Mouse (Mus musculus): ENCODE results near the gene Gnat3. TPM values are rescaled to one million over a fixed set of nuclear protein-coding genes. Genes with fewer than 3 reads are reported as not detected.

Gnat3 gene
- polyA plus RNA-seq, 1 experiment from 2014 or later = not detected

DNA sequence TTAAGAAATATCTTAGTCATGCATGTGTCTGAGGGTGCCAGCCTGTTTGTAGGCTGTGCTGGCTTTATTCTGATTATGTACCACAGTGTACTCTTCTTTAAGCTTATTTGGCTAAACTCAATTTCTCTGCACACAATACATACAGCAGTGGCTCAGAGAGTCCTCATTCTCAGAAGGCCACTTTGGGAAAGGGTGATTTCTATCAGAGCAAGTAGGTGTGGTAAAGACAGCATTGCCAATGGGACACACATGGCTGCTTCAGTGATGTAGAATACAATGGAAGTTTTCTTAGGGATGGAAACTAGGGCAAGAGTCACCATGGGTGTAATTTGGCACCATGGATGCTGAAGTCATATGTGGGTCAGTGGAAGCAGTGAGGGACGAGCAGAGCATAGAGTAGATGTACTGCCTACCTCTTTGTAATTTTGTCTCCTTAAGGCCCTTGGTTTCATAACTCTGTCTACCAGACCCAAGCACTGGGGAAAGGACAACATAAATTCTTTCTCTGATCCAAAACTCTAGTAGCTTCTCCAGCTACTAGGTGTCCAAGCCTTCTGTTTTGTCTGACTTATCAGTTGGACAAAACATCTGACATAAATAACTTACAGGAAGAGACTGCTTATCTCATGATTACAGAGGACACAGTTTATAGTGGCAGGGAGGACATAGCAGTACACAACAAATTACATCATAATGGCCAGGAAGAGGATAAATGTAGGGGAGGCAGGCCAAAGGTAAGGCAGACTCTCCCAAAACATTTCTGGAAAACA lies 24.0 kb upstream of the Gnat3 start:
- Histone ChIP-seq H3K27ac (ENCODE audit: low read length) (no peak overlapping the region), H3K9me3 (ENCODE audit: control insufficient read depth, low read depth, low read length) (no peaks in the 10 kb centered on the region), H3K4me2 (replicated peaks; ENCODE audit: low read depth, low read length) (no peak overlapping the region), H3K4me3 (ENCODE audit: low read depth, low read length) (no peak overlapping the region), H3K36me3 (ENCODE audit: control insufficient read depth, insufficient read depth, low read length) (no peaks in the 10 kb centered on the region), H3K4me1 (ENCODE audit: control insufficient read depth, insufficient read depth, low read length) (no peaks in the 10 kb centered on the region), H3K9ac (replicated peaks; ENCODE audit: low read depth, low read length) (no peak overlapping the region), H3K27me3 (ENCODE audit: control insufficient read depth, insufficient read depth, low read length) (no peaks in the 10 kb centered on the region)
- no peak for ATAC-seq (ENCODE audit: insufficient number of reproducible peaks, insufficient read depth, low FRiP score, low read depth)
- WGBS = 69% methylated on average over 1 of the region's 1 CpGs

DNA sequence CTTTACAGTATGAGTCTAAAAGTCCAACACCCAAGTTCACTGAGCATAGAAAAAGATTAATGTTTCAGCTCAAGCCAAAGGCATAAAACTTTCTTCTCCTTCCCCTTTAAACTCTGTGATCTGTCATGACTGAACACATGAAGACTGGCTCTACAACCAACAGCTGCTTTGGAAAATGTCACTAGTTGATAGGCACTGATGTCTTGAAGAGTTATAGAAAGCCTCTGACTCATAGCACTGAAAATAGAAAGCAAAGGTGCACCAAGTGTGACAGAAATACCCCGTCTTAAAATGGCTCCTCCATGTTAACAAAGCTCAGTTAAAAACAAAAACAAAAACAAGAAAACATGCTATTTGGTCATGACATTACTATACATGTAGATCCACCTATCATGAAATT lies 5.9 kb upstream of the Gnat3 start:
- no peaks in the 10 kb centered on the region for H3K4me1 ChIP-seq (ENCODE audit: control insufficient read depth, insufficient read depth, low read length)
- no peak overlapping the region for H3K9ac ChIP-seq (replicated peaks; ENCODE audit: low read depth, low read length)
- no peak overlapping the region for H3K4me2 ChIP-seq (replicated peaks; ENCODE audit: low read depth, low read length)
- ATAC-seq (ENCODE audit: insufficient number of reproducible peaks, insufficient read depth, low FRiP score, low read depth) = no peak
- H3K4me3 ChIP-seq (ENCODE audit: low read depth, low read length) = no peak overlapping the region
- H3K9me3 ChIP-seq (ENCODE audit: control insufficient read depth, low read depth, low read length) = no peaks in the 10 kb centered on the region
- no peaks in the 10 kb centered on the region for H3K36me3 ChIP-seq (ENCODE audit: control insufficient read depth, insufficient read depth, low read length)
- H3K27ac ChIP-seq (ENCODE audit: low read length) = no peak overlapping the region
- WGBS = 73% methylated on average over 1 of the region's 1 CpGs
- no peaks in the 10 kb centered on the region for H3K27me3 ChIP-seq (ENCODE audit: control insufficient read depth, insufficient read depth, low read length)

- no peaks in the 10 kb centered on the region for H3K4me1 ChIP-seq (ENCODE audit: control insufficient read depth, insufficient read depth, low read length)
- WGBS = 46% methylated on average over 13 of the region's 13 CpGs
- no peak overlapping the region for H3K9ac ChIP-seq (replicated peaks; ENCODE audit: low read depth, low read length)
- no peaks in the 10 kb centered on the region for H3K36me3 ChIP-seq (ENCODE audit: control insufficient read depth, insufficient read depth, low read length)
- ATAC-seq (ENCODE audit: insufficient number of reproducible peaks, insufficient read depth, low FRiP score, low read depth) = no peak
- no peaks in the 10 kb centered on the region for H3K9me3 ChIP-seq (ENCODE audit: control insufficient read depth, low read depth, low read length)
- no peaks in the 10 kb centered on the region for H3K27me3 ChIP-seq (ENCODE audit: control insufficient read depth, insufficient read depth, low read length)
- no peak overlapping the region for H3K4me3 ChIP-seq (ENCODE audit: low read depth, low read length)
- H3K4me2 ChIP-seq (replicated peaks; ENCODE audit: low read depth, low read length) = no peak overlapping the region
- H3K27ac ChIP-seq (ENCODE audit: low read length) = no peak overlapping the region
Measured at GRCm38 (mm10) chr5:17969704-17970390, 7.5 kb downstream of the Gnat3 start.

DNA sequence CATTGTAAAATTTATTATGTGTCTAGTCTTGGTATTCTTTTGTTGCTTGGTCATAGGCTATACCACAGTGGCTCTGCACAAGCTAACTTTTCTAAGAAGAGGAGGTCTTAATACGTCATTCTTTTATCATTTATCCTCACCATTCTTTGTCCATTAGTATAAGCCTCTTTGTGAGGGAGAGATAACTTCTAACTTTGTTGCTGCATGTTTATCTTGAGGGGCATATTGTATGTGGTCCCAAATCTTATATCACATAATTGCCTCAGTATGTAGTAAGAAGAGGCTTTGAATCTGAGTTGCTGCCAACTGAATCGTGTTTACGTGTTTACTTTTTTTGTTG lies 8.0 kb downstream of the Gnat3 start:
- Histone ChIP-seq H3K4me1 (ENCODE audit: control insufficient read depth, insufficient read depth, low read length) (no peaks in the 10 kb centered on the region), H3K4me2 (replicated peaks; ENCODE audit: low read depth, low read length) (no peak overlapping the region), H3K36me3 (ENCODE audit: control insufficient read depth, insufficient read depth, low read length) (no peaks in the 10 kb centered on the region), H3K9ac (replicated peaks; ENCODE audit: low read depth, low read length) (no peak overlapping the region), H3K27ac (ENCODE audit: low read length) (no peak overlapping the region), H3K27me3 (ENCODE audit: control insufficient read depth, insufficient read depth, low read length) (no peaks in the 10 kb centered on the region), H3K9me3 (ENCODE audit: control insufficient read depth, low read depth, low read length) (no peaks in the 10 kb centered on the region), H3K4me3 (ENCODE audit: low read depth, low read length) (no peak overlapping the region)
- no peak for ATAC-seq (ENCODE audit: insufficient number of reproducible peaks, insufficient read depth, low FRiP score, low read depth)
- WGBS = 81% methylated on average over 3 of the region's 3 CpGs

GRCm38 (mm10) chr5:17980501-17981121 lies 18.3 kb downstream of the Gnat3 start:
- H3K9ac ChIP-seq (replicated peaks; ENCODE audit: low read depth, low read length) = no peak overlapping the region
- H3K4me2 ChIP-seq (replicated peaks; ENCODE audit: low read depth, low read length) = no peak overlapping the region
- H3K27ac ChIP-seq (ENCODE audit: low read length) = no peak overlapping the region
- 63% methylated on average over 5 of the region's 5 CpGs for WGBS
- no peak for ATAC-seq (ENCODE audit: insufficient number of reproducible peaks, insufficient read depth, low FRiP score, low read depth)
- no peaks in the 10 kb centered on the region for H3K9me3 ChIP-seq (ENCODE audit: control insufficient read depth, low read depth, low read length)
- H3K36me3 ChIP-seq (ENCODE audit: control insufficient read depth, insufficient read depth, low read length) = no peaks in the 10 kb centered on the region
- no peaks in the 10 kb centered on the region for H3K4me1 ChIP-seq (ENCODE audit: control insufficient read depth, insufficient read depth, low read length)
- no peaks in the 10 kb centered on the region for H3K27me3 ChIP-seq (ENCODE audit: control insufficient read depth, insufficient read depth, low read length)
- H3K4me3 ChIP-seq (ENCODE audit: low read depth, low read length) = no peak overlapping the region

- Histone ChIP-seq H3K27me3 (ENCODE audit: control insufficient read depth, insufficient read depth, low read length) (no peaks in the 10 kb centered on the region), H3K36me3 (ENCODE audit: control insufficient read depth, insufficient read depth, low read length) (no peaks in the 10 kb centered on the region), H3K27ac (ENCODE audit: low read length) (no peak overlapping the region), H3K9ac (replicated peaks; ENCODE audit: low read depth, low read length) (no peak overlapping the region), H3K9me3 (ENCODE audit: control insufficient read depth, low read depth, low read length) (no peaks in the 10 kb centered on the region), H3K4me2 (replicated peaks; ENCODE audit: low read depth, low read length) (no peak overlapping the region), H3K4me1 (ENCODE audit: control insufficient read depth, insufficient read depth, low read length) (no peaks in the 10 kb centered on the region), H3K4me3 (ENCODE audit: low read depth, low read length) (no peak overlapping the region)
- no peak for ATAC-seq (ENCODE audit: insufficient number of reproducible peaks, insufficient read depth, low FRiP score, low read depth)
- 40% methylated on average over 4 of the region's 4 CpGs for WGBS
Measured at GRCm38 (mm10) chr5:17982770-17983169, 20.4 kb downstream of the Gnat3 start.

DNA sequence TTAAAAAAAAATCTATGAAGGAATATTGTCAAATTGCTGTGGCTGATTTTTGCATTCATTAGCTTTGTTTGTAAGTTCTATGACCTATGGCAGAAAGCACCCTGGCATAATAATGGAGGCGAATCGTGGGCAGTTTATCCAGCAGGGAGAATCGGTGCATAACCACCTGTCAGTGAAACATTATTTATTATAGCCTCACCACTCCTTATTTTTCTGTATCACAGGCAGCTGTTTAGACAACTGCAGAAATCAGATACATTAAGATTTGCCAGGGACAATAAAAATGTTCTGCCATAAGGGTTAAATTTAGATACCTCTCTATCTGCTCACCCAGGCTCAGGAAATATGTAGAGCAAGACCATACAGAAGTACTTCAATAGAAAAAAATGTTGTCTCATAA lies 22.2 kb downstream of the Gnat3 start:
- Histone ChIP-seq H3K4me1 (ENCODE audit: control insufficient read depth, insufficient read depth, low read length) (no peaks in the 10 kb centered on the region), H3K9me3 (ENCODE audit: control insufficient read depth, low read depth, low read length) (no peaks in the 10 kb centered on the region), H3K4me2 (replicated peaks; ENCODE audit: low read depth, low read length) (no peak overlapping the region), H3K27me3 (ENCODE audit: control insufficient read depth, insufficient read depth, low read length) (no peaks in the 10 kb centered on the region), H3K9ac (replicated peaks; ENCODE audit: low read depth, low read length) (no peak overlapping the region), H3K4me3 (ENCODE audit: low read depth, low read length) (no peak overlapping the region), H3K27ac (ENCODE audit: low read length) (no peak overlapping the region), H3K36me3 (ENCODE audit: control insufficient read depth, insufficient read depth, low read length) (no peaks in the 10 kb centered on the region)
- 54% methylated on average over 3 of the region's 3 CpGs for WGBS
- ATAC-seq (ENCODE audit: insufficient number of reproducible peaks, insufficient read depth, low FRiP score, low read depth) = no peak

DNA sequence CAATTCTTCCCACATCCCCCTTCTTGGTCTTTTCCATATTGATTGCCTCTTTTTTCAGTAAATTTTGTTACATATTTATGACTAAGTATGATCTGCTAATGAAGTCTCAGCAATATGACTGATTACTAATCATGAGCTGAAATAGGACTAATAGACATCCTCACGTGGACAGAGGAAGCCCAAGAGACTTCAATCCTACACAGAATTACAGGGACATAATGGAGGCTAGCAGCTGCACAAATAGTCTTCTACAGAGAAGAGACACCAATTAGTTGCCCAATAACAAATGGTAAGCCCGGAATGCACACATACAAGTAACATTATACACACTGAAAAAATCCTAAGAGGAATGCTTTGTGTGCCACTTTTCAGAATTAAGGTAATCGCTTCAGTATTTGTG lies 24.3 kb downstream of the Gnat3 start:
- WGBS = 72% methylated on average over 3 of the region's 3 CpGs
- H3K36me3 ChIP-seq (ENCODE audit: control insufficient read depth, insufficient read depth, low read length) = no peaks in the 10 kb centered on the region
- no peak overlapping the region for H3K27ac ChIP-seq (ENCODE audit: low read length)
- H3K9ac ChIP-seq (replicated peaks; ENCODE audit: low read depth, low read length) = no peak overlapping the region
- H3K4me1 ChIP-seq (ENCODE audit: control insufficient read depth, insufficient read depth, low read length) = no peaks in the 10 kb centered on the region
- no peaks in the 10 kb centered on the region for H3K27me3 ChIP-seq (ENCODE audit: control insufficient read depth, insufficient read depth, low read length)
- no peak overlapping the region for H3K4me3 ChIP-seq (ENCODE audit: low read depth, low read length)
- H3K4me2 ChIP-seq (replicated peaks; ENCODE audit: low read depth, low read length) = no peak overlapping the region
- no peak for ATAC-seq (ENCODE audit: insufficient number of reproducible peaks, insufficient read depth, low FRiP score, low read depth)
- H3K9me3 ChIP-seq (ENCODE audit: control insufficient read depth, low read depth, low read length) = no peaks in the 10 kb centered on the region

Data from stomach, embryonic 14.5 days (tissue).